Mouse (Mus musculus): ENCODE data around the gene Gga2.

- TF ChIP-seq POLR2A (IDR thresholded peaks at IDR 0.05; ENCODE audit: low read depth, low read length) (no peak), CTCF (conservative IDR thresholded peaks at IDR 0.05; ENCODE audit: insufficient read depth, insufficient read length, low read depth, low read length) (no peak)
Observed at GRCm38 (mm10) chr7:121939244-121939643, 81.8 kb downstream of the Gga2 start.

Data from kidney, adult 2 months (tissue).